Mouse (Mus musculus) CH12.LX (cell line): ENCODE measurements around the gene Mid1.

Experiments
- CHD2 ChIP-seq: IDR thresholded peaks from 2 replicates; pipeline ENCODE4 v1.6.1; 2011; ENCODE audit warnings: low read length, improper control_type of control experiment
- CTCF ChIP-seq, 2 experiments: IDR thresholded peaks in 1 of 2; conservative IDR thresholded peaks in 1 of 2; 2 replicates each; pipeline ENCODE4 v1.5.1; 2011 to 2012; ENCODE audit warnings: low read depth in 2 of 2, low read length in 2 of 2, improper control_type of control experiment in 1 of 2, inconsistent platforms in 1 of 2, mild to moderate bottlenecking in 1 of 2, moderate library complexity in 1 of 2
- EP300 ChIP-seq: IDR thresholded peaks from 2 replicates; pipeline ENCODE4 v1.6.1; 2011; ENCODE audit warnings: low read length, improper control_type of control experiment
- ETS1 ChIP-seq: conservative IDR thresholded peaks from 2 replicates; pipeline ENCODE4 v1.6.1; 2012; ENCODE audit warnings: low read depth, mild to moderate bottlenecking, inconsistent platforms, low read length, improper control_type of control experiment, moderate library complexity
- MXI1 ChIP-seq: IDR thresholded peaks from 2 replicates; pipeline ENCODE4 v1.6.1; 2011; ENCODE audit warnings: mild to moderate bottlenecking, low read depth, low read length, improper control_type of control experiment
- RAD21 ChIP-seq: IDR thresholded peaks from 2 replicates; pipeline ENCODE4 v1.6.1; 2011; ENCODE audit warnings: low read depth, mild to moderate bottlenecking, low read length, improper control_type of control experiment, moderate library complexity
- SIN3A ChIP-seq: IDR thresholded peaks from 2 replicates; pipeline ENCODE4 v1.6.1; 2012; ENCODE audit warnings: low read length, improper control_type of control experiment, inconsistent platforms
- SMC3 ChIP-seq: IDR thresholded peaks from 2 replicates; pipeline ENCODE4 v1.6.1; 2011; ENCODE audit warnings: low read depth, low read length, improper control_type of control experiment
- TBP ChIP-seq: conservative IDR thresholded peaks from 2 replicates; pipeline ENCODE4 v1.6.1; 2011; ENCODE audit warnings: low read depth, low read length, improper control_type of control experiment
- USF1 ChIP-seq: IDR thresholded peaks from 2 replicates; pipeline ENCODE4 v1.6.1; 2014; ENCODE audit warnings: low read depth, mild to moderate bottlenecking, inconsistent platforms, low read length, improper control_type of control experiment
- ZKSCAN1 ChIP-seq: IDR thresholded peaks from 2 replicates; pipeline ENCODE4 v1.6.1; 2012; ENCODE audit warnings: low read depth, inconsistent platforms, low read length, improper control_type of control experiment, borderline replicate concordance
- ZMIZ1 ChIP-seq: IDR thresholded peaks from 2 replicates; pipeline ENCODE4 v1.6.1; 2012; ENCODE audit warnings: low read depth, mild to moderate bottlenecking, inconsistent platforms, low read length, improper control_type of control experiment
- ZNF384 ChIP-seq: IDR thresholded peaks from 2 replicates; pipeline ENCODE4 v1.6.1; 2012; ENCODE audit warnings: low read depth, low read length, improper control_type of control experiment, inconsistent platforms

GRCm38 (mm10) chrX:169930868-169931267 lies 245.9 kb downstream of the Mid1 start:
- no peak for TF ChIP-seq MXI1
- no peak for TF ChIP-seq USF1
- TF ChIP-seq CTCF (conservative IDR thresholded peaks at IDR 0.05 in 1 of 2, IDR thresholded peaks at IDR 0.05 in 1 of 2; ENCODE audit: low read depth in 2 of 2, low read length in 2 of 2): no peak
- TF ChIP-seq CHD2: no peak
- TF ChIP-seq EP300: no peak
- no peak for TF ChIP-seq ETS1
- no peak for TF ChIP-seq SMC3
- no peak for TF ChIP-seq SIN3A
- no peak for TF ChIP-seq TBP
- no peak for TF ChIP-seq ZMIZ1
- TF ChIP-seq ZKSCAN1: no peak
- TF ChIP-seq RAD21: no peak
- no peak for TF ChIP-seq ZNF384
